Mouse (Mus musculus): Measurements from ENCODE around the gene Mylip.

DNA sequence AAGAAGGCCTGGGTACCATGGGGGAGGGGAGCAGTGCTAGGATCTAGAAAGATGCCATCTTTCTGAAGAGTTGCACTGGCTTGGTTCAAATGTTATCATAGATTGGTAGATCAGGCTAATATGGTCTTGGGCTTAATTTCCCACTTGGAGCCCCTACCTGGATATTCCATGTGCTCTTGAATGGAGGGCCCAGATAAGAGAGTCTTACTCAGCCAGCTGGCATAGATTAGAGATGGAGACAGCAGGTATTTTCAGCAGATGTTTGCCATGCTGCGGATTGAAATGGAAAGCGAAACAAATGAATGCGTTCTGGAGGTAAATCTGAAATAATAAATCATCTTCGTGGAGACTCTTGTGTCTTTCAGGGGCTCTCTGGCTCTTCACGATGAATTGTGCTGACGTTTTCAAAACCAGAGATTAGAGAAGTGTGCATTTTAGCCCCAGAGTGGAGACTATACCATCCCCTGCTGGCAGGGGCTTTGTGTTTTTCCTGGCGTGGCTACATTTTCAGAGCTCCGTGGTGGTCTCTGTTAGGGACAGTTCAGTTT lies 4.8 kb downstream of the Mylip start:
- no peak for TF ChIP-seq CTCF (IDR thresholded peaks at IDR 0.05)
- no peak for TF ChIP-seq EP300 (IDR thresholded peaks at IDR 0.05; ENCODE audit: insufficient read depth, low read depth, low read length)

Measured in heart, adult 2 months (tissue).